Mouse (Mus musculus): Measurements from ENCODE around the gene Efhd1. TPM values are rescaled to one million over a fixed set of nuclear protein-coding genes. Genes with fewer than 3 reads are reported as not detected.

The Efhd1 gene
- polyA plus RNA-seq, 1 experiment from 2014 or later: not detected

- H3K27ac ChIP-seq (replicated peaks in 1 of 2; ENCODE audit: control insufficient read depth in 1 of 2, insufficient read depth in 1 of 2, low read depth in 2 of 2, low read length in 2 of 2): no peak overlapping the region
- ATAC-seq (ENCODE audit: insufficient number of reproducible peaks, insufficient read depth, low FRiP score, low read depth): no peak
- 79% methylated on average over 2 of the region's 2 CpGs for WGBS
- H3K4me2 ChIP-seq (ENCODE audit: low read length): no peak overlapping the region
- no peaks in the 10 kb centered on the region for H3K27me3 ChIP-seq (ENCODE audit: control insufficient read depth, insufficient read depth, low read length)
- H3K9me3 ChIP-seq (ENCODE audit: control insufficient read depth, low read length): no peaks in the 10 kb centered on the region
- H3K36me3 ChIP-seq (ENCODE audit: control insufficient read depth, insufficient read depth, low read length): no peaks in the 10 kb centered on the region
- H3K4me3 ChIP-seq (ENCODE audit: control insufficient read depth in 1 of 2, insufficient read depth in 1 of 2, low read depth in 1 of 2, low read length in 2 of 2): no peak overlapping the region
- no peak overlapping the region for H3K9ac ChIP-seq (ENCODE audit: low read length)
- H3K4me1 ChIP-seq (ENCODE audit: control insufficient read depth in 2 of 2, insufficient read depth in 2 of 2, low read length in 2 of 2): peaks cover 0 to 4% of the 10 kb centered on the region in 2 experiments; a peak in 1 of 4 replicates
Measured at GRCm38 (mm10) chr1:87312681-87313080, 48.5 kb downstream of the Efhd1 start.

- Histone ChIP-seq H3K9ac (ENCODE audit: low read length) (no peak overlapping the region), H3K4me2 (ENCODE audit: low read length) (no peak overlapping the region), H3K36me3 (ENCODE audit: control insufficient read depth, insufficient read depth, low read length) (no peaks in the 10 kb centered on the region), H3K9me3 (ENCODE audit: control insufficient read depth, low read length) (no peaks in the 10 kb centered on the region), H3K4me1 (ENCODE audit: control insufficient read depth in 2 of 2, insufficient read depth in 2 of 2, low read length in 2 of 2) (peaks cover 0 to 4% of the 10 kb centered on the region in 2 experiments; a peak in 1 of 4 replicates), H3K4me3 (ENCODE audit: control insufficient read depth in 1 of 2, insufficient read depth in 1 of 2, low read depth in 1 of 2, low read length in 2 of 2) (no peak overlapping the region), H3K27ac (replicated peaks in 1 of 2; ENCODE audit: control insufficient read depth in 1 of 2, insufficient read depth in 1 of 2, low read depth in 2 of 2, low read length in 2 of 2) (no peak overlapping the region), H3K27me3 (ENCODE audit: control insufficient read depth, insufficient read depth, low read length) (no peaks in the 10 kb centered on the region)
- 85% methylated on average over 2 of the region's 2 CpGs for WGBS
- no peak for ATAC-seq (ENCODE audit: insufficient number of reproducible peaks, insufficient read depth, low FRiP score, low read depth)
Measured at GRCm38 (mm10) chr1:87313116-87313515, 49.0 kb downstream of the Efhd1 start.

- H3K9me3 ChIP-seq (ENCODE audit: control insufficient read depth, low read length): no peaks in the 10 kb centered on the region
- H3K27me3 ChIP-seq (ENCODE audit: control insufficient read depth, insufficient read depth, low read length): no peaks in the 10 kb centered on the region
- H3K9ac ChIP-seq (ENCODE audit: low read length): no peak overlapping the region
- WGBS: 82% methylated on average over 8 of the region's 8 CpGs
- no peak overlapping the region for H3K4me3 ChIP-seq (ENCODE audit: control insufficient read depth in 1 of 2, insufficient read depth in 1 of 2, low read depth in 1 of 2, low read length in 2 of 2)
- no peak overlapping the region for H3K27ac ChIP-seq (replicated peaks in 1 of 2; ENCODE audit: control insufficient read depth in 1 of 2, insufficient read depth in 1 of 2, low read depth in 2 of 2, low read length in 2 of 2)
- H3K36me3 ChIP-seq (ENCODE audit: control insufficient read depth, insufficient read depth, low read length): no peaks in the 10 kb centered on the region
- H3K4me1 ChIP-seq (ENCODE audit: control insufficient read depth in 2 of 2, insufficient read depth in 2 of 2, low read length in 2 of 2): peaks cover 0 to 4% of the 10 kb centered on the region in 2 experiments; a peak in 1 of 4 replicates
- H3K4me2 ChIP-seq (ENCODE audit: low read length): no peak overlapping the region
- no peak for ATAC-seq (ENCODE audit: insufficient number of reproducible peaks, insufficient read depth, low FRiP score, low read depth)
Measured at GRCm38 (mm10) chr1:87313843-87314570, 49.8 kb downstream of the Efhd1 start.

- WGBS: 88% methylated on average over 2 of the region's 2 CpGs
- ATAC-seq (ENCODE audit: insufficient number of reproducible peaks, insufficient read depth, low FRiP score, low read depth): no peak
- no peaks in the 10 kb centered on the region for H3K36me3 ChIP-seq (ENCODE audit: control insufficient read depth, insufficient read depth, low read length)
- peaks cover 0 to 4% of the 10 kb centered on the region in 2 experiments; a peak in 1 of 4 replicates for H3K4me1 ChIP-seq (ENCODE audit: control insufficient read depth in 2 of 2, insufficient read depth in 2 of 2, low read length in 2 of 2)
- H3K4me3 ChIP-seq (ENCODE audit: control insufficient read depth in 1 of 2, insufficient read depth in 1 of 2, low read depth in 1 of 2, low read length in 2 of 2): no peak overlapping the region
- no peak overlapping the region for H3K4me2 ChIP-seq (ENCODE audit: low read length)
- H3K27me3 ChIP-seq (ENCODE audit: control insufficient read depth, insufficient read depth, low read length): no peaks in the 10 kb centered on the region
- no peak overlapping the region for H3K27ac ChIP-seq (replicated peaks in 1 of 2; ENCODE audit: control insufficient read depth in 1 of 2, insufficient read depth in 1 of 2, low read depth in 2 of 2, low read length in 2 of 2)
- no peak overlapping the region for H3K9ac ChIP-seq (ENCODE audit: low read length)
- H3K9me3 ChIP-seq (ENCODE audit: control insufficient read depth, low read length): peaks cover 10% of the 10 kb centered on the region
Measured at GRCm38 (mm10) chr1:87315431-87315830, 51.3 kb downstream of the Efhd1 start.

GRCm38 (mm10) chr1:87315894-87316293 lies 51.7 kb downstream of the Efhd1 start:
- no peak for ATAC-seq (ENCODE audit: insufficient number of reproducible peaks, insufficient read depth, low FRiP score, low read depth)
- Histone ChIP-seq H3K4me2 (ENCODE audit: low read length) (no peak overlapping the region), H3K9me3 (ENCODE audit: control insufficient read depth, low read length) (peaks cover 13% of the 10 kb centered on the region), H3K27me3 (ENCODE audit: control insufficient read depth, insufficient read depth, low read length) (no peaks in the 10 kb centered on the region), H3K36me3 (ENCODE audit: control insufficient read depth, insufficient read depth, low read length) (no peaks in the 10 kb centered on the region), H3K9ac (ENCODE audit: low read length) (no peak overlapping the region), H3K4me1 (ENCODE audit: control insufficient read depth in 2 of 2, insufficient read depth in 2 of 2, low read length in 2 of 2) (peaks cover 0 to 4% of the 10 kb centered on the region in 2 experiments; a peak in 1 of 4 replicates), H3K4me3 (ENCODE audit: control insufficient read depth in 1 of 2, insufficient read depth in 1 of 2, low read depth in 1 of 2, low read length in 2 of 2) (no peak overlapping the region), H3K27ac (replicated peaks in 1 of 2; ENCODE audit: control insufficient read depth in 1 of 2, insufficient read depth in 1 of 2, low read depth in 2 of 2, low read length in 2 of 2) (no peak overlapping the region)
- WGBS: 71% methylated on average over 2 of the region's 2 CpGs

GRCm38 (mm10) chr1:87316672-87317071 lies 52.5 kb downstream of the Efhd1 start:
- peaks cover 0 to 4% of the 10 kb centered on the region in 2 experiments; a peak in 1 of 4 replicates for H3K4me1 ChIP-seq (ENCODE audit: control insufficient read depth in 2 of 2, insufficient read depth in 2 of 2, low read length in 2 of 2)
- 0 out of 2 replicates have a peak, but pooled peaks have one; percentile 47 for ATAC-seq (ENCODE audit: insufficient number of reproducible peaks, insufficient read depth, low FRiP score, low read depth)
- no peaks in the 10 kb centered on the region for H3K36me3 ChIP-seq (ENCODE audit: control insufficient read depth, insufficient read depth, low read length)

GRCm38 (mm10) chr1:87321071-87321470 lies 56.9 kb downstream of the Efhd1 start:
- 5% methylated on average over 1 of the region's 1 CpGs for WGBS
- no peak overlapping the region for H3K4me2 ChIP-seq (ENCODE audit: low read length)
- no peak overlapping the region for H3K4me3 ChIP-seq (ENCODE audit: control insufficient read depth in 1 of 2, insufficient read depth in 1 of 2, low read depth in 1 of 2, low read length in 2 of 2)
- no peaks in the 10 kb centered on the region for H3K36me3 ChIP-seq (ENCODE audit: control insufficient read depth, insufficient read depth, low read length)
- H3K27me3 ChIP-seq (ENCODE audit: control insufficient read depth, insufficient read depth, low read length): no peaks in the 10 kb centered on the region
- H3K27ac ChIP-seq (replicated peaks in 1 of 2; ENCODE audit: control insufficient read depth in 1 of 2, insufficient read depth in 1 of 2, low read depth in 2 of 2, low read length in 2 of 2): no peak overlapping the region
- peaks cover 0 to 4% of the 10 kb centered on the region in 2 experiments; a peak in 1 of 4 replicates for H3K4me1 ChIP-seq (ENCODE audit: control insufficient read depth in 2 of 2, insufficient read depth in 2 of 2, low read length in 2 of 2)
- H3K9ac ChIP-seq (ENCODE audit: low read length): no peak overlapping the region
- H3K9me3 ChIP-seq (ENCODE audit: control insufficient read depth, low read length): peaks cover 18% of the 10 kb centered on the region
- ATAC-seq (ENCODE audit: insufficient number of reproducible peaks, insufficient read depth, low FRiP score, low read depth): no peak

More at GRCm38 (mm10) chr1:87316672-87317071, 52.5 kb downstream of the Efhd1 start:
- H3K27me3 ChIP-seq (ENCODE audit: control insufficient read depth, insufficient read depth, low read length): no peaks in the 10 kb centered on the region
- H3K9me3 ChIP-seq (ENCODE audit: control insufficient read depth, low read length): peaks cover 18% of the 10 kb centered on the region
- no peak overlapping the region for H3K27ac ChIP-seq (replicated peaks in 1 of 2; ENCODE audit: control insufficient read depth in 1 of 2, insufficient read depth in 1 of 2, low read depth in 2 of 2, low read length in 2 of 2)
- no peak overlapping the region for H3K4me3 ChIP-seq (ENCODE audit: control insufficient read depth in 1 of 2, insufficient read depth in 1 of 2, low read depth in 1 of 2, low read length in 2 of 2)
- 21% methylated on average over 3 of the region's 3 CpGs for WGBS
- no peak overlapping the region for H3K4me2 ChIP-seq (ENCODE audit: low read length)
- H3K9ac ChIP-seq (ENCODE audit: low read length): no peak overlapping the region
